Mouse (Mus musculus) heart, embryonic 16.5 days (tissue): ENCODE data around the gene Rflnb. TPM values are rescaled to one million over a fixed set of nuclear protein-coding genes. Genes with fewer than 3 reads are reported as not detected.

Source experiments
- ATAC-seq: fragments of 200-750 bp; cut with Nextera tagmentation; replicated peaks from 2 replicates; pipeline ENCODE4 v1.8.0; 2017; ENCODE audit warnings: moderate number of reproducible peaks; ENCODE audit not compliant: insufficient read depth, low FRiP score; ENCODE audit errors: extremely low read depth
- H3K27ac ChIP-seq: fragments of 300-500 bp; sonication (generic); 2 replicates; pipeline ENCODE4 v1.5.1; 2014; ENCODE audit warnings: mild to moderate bottlenecking, low read length, control low read depth, moderate library complexity
- H3K27me3 ChIP-seq: fragments of 300-500 bp; sonication (generic); 2 replicates; pipeline ENCODE4 v1.6.1; 2014; ENCODE audit warnings: low read length, mixed read lengths; ENCODE audit not compliant: control insufficient read depth, insufficient read depth
- H3K36me3 ChIP-seq: fragments of 300-500 bp; sonication (generic); 2 replicates; pipeline ENCODE4 v1.6.1; 2014; ENCODE audit not compliant: control insufficient read depth, insufficient read depth
- H3K4me1 ChIP-seq: fragments of 300-500 bp; sonication (generic); 2 replicates; pipeline ENCODE4 v1.6.1; 2014; ENCODE audit warnings: low read length, mixed read lengths; ENCODE audit not compliant: control insufficient read depth, insufficient read depth
- H3K4me2 ChIP-seq: fragments of 300-500 bp; sonication (generic); 2 replicates; pipeline ENCODE4 v1.6.1; 2014; ENCODE audit warnings: low read depth, mild to moderate bottlenecking, control low read depth, low read length
- H3K4me3 ChIP-seq: fragments of 300-500 bp; sonication (generic); 2 replicates; pipeline ENCODE4 v1.5.1; 2014; ENCODE audit warnings: mild to moderate bottlenecking, control low read depth, low read length
- H3K9ac ChIP-seq: fragments of 300-500 bp; sonication (generic); 2 replicates; pipeline ENCODE4 v1.6.1; 2014; ENCODE audit warnings: low read length, control low read depth
- H3K9me3 ChIP-seq: fragments of 300-500 bp; sonication (generic); replicated peaks from 2 replicates; pipeline ENCODE4 v1.6.1; 2016; ENCODE audit warnings: low read length; ENCODE audit not compliant: control insufficient read depth
- WGBS: fragments of 180-500 bp; shearing (Covaris S2); extraction: QIAGEN DNeasy Blood & Tissue Kit; methylation state at CpG from one replicate; pipeline ENCODE4 v1.1.7; 2014; 5-methylcytosine and 5-hydroxymethylcytosine counted together
- polyA plus RNA-seq: library from polyadenylated mRNA; unstranded; fragments of >200 nt; fragmentation: Nextera tagmentation; extraction: Ambion mirVana; gene quantifications from 2 replicates; pipeline ENCODE4 v1.2.1, GENCODE M21; 2015

The Rflnb gene
- polyA plus RNA-seq: 14.9 and 16.8 TPM in 2 replicates

DNA sequence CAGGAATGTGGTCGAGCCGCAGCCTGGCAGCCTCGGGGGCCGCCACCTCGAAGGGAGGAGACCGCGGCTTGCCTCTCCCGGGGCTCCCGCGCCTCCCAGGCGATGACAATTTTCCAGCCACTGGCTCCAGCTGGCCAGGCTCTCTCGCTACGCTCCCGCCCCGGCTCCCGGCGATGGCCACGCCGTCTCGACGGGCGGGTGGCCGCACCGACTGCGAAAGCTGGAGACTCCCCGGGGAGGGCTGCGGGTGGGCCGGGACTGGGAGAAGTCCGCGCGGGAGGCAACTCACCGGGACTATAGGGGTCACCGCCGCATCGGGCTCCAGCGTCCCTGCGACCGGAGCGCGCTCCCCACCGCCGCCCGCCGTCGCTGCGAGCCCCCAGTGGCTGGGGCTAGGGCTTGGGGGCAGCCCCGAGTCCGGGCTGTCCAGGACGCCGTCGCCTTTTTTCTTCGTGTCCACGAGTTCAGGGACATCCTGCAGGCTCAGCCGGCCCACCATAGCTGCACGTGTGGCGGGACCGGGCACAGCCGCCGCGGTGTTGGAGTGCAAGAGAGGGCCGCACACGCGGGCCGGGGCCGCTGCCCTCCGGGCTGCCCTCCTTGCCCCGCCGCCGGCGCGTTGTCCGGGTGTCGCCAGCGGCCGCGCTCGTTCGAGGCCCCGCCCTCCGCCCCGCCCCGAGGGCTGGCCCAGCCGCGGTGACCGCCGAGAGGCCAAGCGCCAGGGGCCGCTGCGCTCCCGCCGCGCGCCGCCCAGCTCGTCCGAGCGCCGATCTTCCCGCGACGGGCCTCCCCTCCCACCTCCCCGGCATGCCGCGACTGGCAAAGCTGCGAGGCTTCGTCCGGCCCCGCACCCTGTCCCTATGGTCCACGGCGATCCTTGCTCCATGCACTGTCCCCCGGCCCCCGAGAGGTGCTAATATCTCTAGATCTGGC is at the start of gene Rflnb:
Rflnb (minus strand) TSS at position 644 of the 933 bp plus-strand sequence.
- Histone ChIP-seq H3K4me3 (peak within 1 kb of the TSS; percentile 73), H3K9me3 (no peaks in the 10 kb centered on the region), H3K36me3 (no peaks in the 10 kb centered on the region), H3K4me1 (peaks cover 8% of the 10 kb centered on the region), H3K27me3 (no peaks in the 10 kb centered on the region; the same call in 1 of the 2 replicates), H3K4me2 (peak within 1 kb of the TSS; percentile 85), H3K27ac (peak within 1 kb of the TSS; percentile 57), H3K9ac (peak within 1 kb of the TSS; percentile 82)
- WGBS: 1% methylated on average over 97 of the region's 112 CpGs
- peak; percentile 97 for ATAC-seq

DNA sequence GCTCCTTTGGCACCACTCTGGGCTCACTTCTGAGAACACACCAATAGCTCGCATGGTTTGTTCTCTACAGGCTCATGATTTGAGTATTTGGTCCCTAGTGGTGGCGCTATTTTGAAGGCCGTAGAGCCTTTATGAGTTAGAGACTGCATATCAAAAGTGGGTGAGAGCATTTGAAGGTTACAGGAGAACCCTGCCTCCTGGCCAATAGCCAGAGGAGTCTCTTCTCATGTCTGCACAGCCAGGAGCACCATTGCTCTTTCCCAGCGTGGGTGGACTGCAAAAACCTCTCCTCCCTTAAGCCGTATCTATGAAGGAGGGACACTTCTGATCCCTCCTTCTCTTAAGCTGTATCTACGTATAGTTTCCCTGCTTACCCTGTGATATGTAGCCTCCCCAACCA is 49.8 kb upstream of the Rflnb start:
- Histone ChIP-seq H3K27ac (no peak overlapping the region), H3K27me3 (no peaks in the 10 kb centered on the region), H3K4me2 (no peak overlapping the region), H3K9me3 (no peaks in the 10 kb centered on the region), H3K4me1 (peaks cover 8% of the 10 kb centered on the region; the same call in 1 of the 2 replicates), H3K9ac (no peak overlapping the region), H3K4me3 (no peak overlapping the region), H3K36me3 (peaks cover 20% of the 10 kb centered on the region)
- WGBS: 77% methylated on average over 6 of the region's 6 CpGs
- ATAC-seq: no peak

DNA sequence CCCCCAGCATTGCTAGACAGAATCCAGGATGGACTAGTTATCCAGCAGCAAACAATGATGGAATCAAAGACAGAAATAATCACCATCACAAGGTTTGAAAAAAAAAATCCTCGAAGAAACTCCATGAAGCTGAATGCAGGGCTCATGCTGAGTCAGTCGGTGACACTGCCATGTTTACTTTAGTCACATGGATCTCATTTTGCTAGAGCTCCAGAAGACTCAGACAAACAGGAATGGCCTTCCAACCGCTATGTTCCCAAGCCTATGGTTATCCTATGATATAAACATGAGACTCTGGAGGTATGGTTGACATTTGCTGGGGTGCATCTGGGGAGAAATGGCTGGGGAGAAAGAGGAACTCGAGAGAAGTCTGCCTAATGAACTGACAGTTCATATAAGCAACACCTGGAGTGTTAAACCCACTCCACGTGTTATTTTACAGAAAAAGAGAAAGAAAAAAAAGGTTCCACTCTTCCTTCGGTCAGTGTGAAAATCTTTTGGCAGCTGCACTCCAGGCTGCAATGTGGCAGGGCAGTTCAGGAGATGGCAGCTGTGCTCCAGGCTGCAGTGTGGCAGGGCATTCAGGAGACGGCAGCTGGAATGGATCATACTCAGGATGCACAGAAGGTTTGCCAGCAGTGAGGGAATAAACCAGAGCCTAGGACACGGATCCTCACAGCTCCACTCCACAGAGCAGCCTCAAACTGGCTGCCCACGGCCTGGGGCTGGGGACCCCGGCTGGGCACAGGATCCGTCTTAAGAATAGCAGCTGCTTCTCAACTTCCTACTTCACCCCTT is 46.9 kb upstream of the Rflnb start:
- WGBS: 71% methylated on average over 11 of the region's 11 CpGs
- no peak overlapping the region for H3K27ac ChIP-seq

DNA sequence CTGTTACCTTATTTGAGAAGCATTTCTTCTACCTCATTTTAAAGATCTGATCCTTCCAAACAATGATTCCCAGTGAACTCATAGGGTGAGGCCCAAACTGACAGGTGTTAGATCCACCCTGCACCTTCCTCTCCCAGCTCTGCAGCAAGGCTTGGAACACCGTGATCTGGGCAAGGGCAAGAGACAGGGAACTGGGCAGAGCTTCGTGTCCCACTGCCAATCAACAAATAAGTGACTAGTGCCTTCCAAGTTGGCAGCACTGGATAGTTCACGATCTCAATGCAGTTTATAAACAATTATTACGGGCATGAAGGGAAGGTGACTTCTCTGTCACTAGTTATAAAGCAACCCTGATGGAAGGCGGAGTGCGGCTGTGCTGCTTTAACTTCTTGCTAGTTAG is 42.2 kb upstream of the Rflnb start:
- Histone ChIP-seq H3K27ac (no peak overlapping the region), H3K4me3 (no peak overlapping the region), H3K9me3 (no peaks in the 10 kb centered on the region), H3K36me3 (no peaks in the 10 kb centered on the region), H3K9ac (no peak overlapping the region), H3K4me1 (peaks cover 19% of the 10 kb centered on the region), H3K4me2 (no peak overlapping the region), H3K27me3 (no peaks in the 10 kb centered on the region)
- no peak for ATAC-seq
- WGBS: 82% methylated on average over 6 of the region's 6 CpGs

More for the DNA sequence above, 46.9 kb upstream of the Rflnb start:
- Histone ChIP-seq H3K36me3 (peaks cover 5% of the 10 kb centered on the region), H3K4me3 (no peak overlapping the region), H3K27me3 (no peaks in the 10 kb centered on the region), H3K4me1 (peaks cover 8% of the 10 kb centered on the region; the same call in 1 of the 2 replicates), H3K4me2 (no peak overlapping the region), H3K9me3 (no peaks in the 10 kb centered on the region), H3K9ac (no peak overlapping the region)
- no peak for ATAC-seq

DNA sequence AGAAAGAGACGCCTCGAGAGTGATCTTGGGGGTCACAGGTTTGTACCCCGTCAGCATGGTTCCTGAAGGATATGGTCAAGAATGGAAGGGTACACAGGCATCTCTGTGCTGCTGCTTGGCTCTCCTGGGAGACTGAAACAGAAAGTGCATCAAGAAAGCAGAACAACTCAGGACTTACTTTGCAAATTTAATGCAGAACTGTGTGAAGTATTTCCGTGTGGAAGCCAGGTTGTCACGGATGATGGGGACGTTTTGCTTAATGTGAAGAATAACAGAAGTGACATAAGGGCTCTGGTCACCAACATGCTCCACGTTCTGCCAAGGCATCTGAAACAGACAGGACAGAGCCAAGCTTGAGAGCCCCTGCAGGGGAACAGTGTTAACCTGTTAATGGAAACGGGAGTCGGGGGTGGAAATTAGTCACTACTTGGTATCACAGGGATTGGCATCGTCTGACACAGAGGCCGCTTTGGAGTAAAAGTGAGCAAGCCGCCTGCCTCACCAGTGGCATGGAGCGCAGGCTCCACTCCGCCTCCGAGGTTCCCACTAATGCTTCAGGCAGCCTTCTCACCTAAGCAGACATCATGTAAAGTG is 39.1 kb upstream of the Rflnb start:
- no peaks in the 10 kb centered on the region for H3K27me3 ChIP-seq
- no peak overlapping the region for H3K27ac ChIP-seq
- H3K4me1 ChIP-seq: peaks cover 15% of the 10 kb centered on the region
- no peak overlapping the region for H3K4me2 ChIP-seq
- WGBS: 79% methylated on average over 15 of the region's 15 CpGs
- H3K9me3 ChIP-seq: no peaks in the 10 kb centered on the region
- no peak for ATAC-seq
- peaks cover 4% of the 10 kb centered on the region; the same call in 1 of the 2 replicates for H3K36me3 ChIP-seq
- H3K9ac ChIP-seq: no peak overlapping the region
- no peak overlapping the region for H3K4me3 ChIP-seq

DNA sequence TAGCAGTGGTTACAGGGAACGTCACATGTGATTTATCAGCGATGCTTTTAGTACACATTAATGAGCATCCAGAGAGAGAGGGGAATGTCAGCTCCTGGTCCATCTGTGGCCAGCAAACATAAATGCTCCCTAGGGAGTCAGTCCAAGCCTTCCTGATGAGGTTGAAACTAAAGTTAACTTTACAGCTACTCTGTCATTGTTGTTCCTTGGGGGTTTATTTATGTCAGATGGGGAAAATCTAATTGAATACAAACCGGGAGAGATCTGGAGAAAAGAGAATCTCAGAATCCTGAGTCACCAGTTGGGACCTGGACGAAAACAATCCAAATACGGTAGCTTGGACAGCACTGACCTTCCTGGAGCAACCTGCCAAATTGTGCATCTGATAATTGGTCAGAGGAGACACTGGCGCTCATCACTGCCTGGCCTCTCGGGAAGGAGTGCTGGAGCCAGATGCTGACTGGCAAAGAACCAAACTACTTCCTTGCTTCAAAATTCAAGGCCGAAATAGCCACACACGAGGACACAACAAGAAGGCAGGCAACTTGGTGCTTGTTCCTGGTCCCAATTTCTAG is 38.0 kb upstream of the Rflnb start:
- Histone ChIP-seq H3K4me1 (peaks cover 15% of the 10 kb centered on the region), H3K4me3 (no peak overlapping the region), H3K9ac (no peak overlapping the region), H3K36me3 (peaks cover 4% of the 10 kb centered on the region; the same call in 1 of the 2 replicates), H3K27ac (no peak overlapping the region), H3K27me3 (no peaks in the 10 kb centered on the region), H3K4me2 (no peak overlapping the region), H3K9me3 (no peaks in the 10 kb centered on the region)
- WGBS: 59% methylated on average over 9 of the region's 9 CpGs
- no peak for ATAC-seq

DNA sequence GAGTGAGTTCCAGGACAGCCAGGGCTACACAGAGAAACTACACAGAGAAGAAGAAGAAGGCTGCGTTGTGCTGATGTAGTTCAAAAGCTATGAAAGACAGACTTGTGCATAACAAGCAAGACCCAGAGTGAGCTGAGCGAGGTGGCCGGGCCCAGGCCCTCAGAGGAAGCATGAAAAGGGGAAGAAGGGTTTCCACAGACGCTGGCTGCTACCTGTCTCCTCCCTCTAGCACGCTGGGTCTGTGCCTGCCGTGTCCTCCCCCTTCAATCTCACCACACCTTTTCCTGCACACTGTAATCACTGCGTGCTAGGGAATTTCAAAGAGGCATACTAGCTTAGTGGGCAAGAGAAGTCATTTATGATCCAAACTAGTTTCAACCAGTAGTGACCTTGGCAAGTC is 36.8 kb upstream of the Rflnb start:
- no peak for ATAC-seq
- no peak overlapping the region for H3K27ac ChIP-seq
- no peaks in the 10 kb centered on the region for H3K27me3 ChIP-seq
- no peaks in the 10 kb centered on the region for H3K9me3 ChIP-seq
- H3K4me1 ChIP-seq: peaks cover 17% of the 10 kb centered on the region
- H3K36me3 ChIP-seq: peaks cover 4% of the 10 kb centered on the region; the same call in 1 of the 2 replicates
- no peak overlapping the region for H3K4me3 ChIP-seq
- WGBS: 74% methylated on average over 7 of the region's 7 CpGs
- no peak overlapping the region for H3K9ac ChIP-seq
- H3K4me2 ChIP-seq: no peak overlapping the region

DNA sequence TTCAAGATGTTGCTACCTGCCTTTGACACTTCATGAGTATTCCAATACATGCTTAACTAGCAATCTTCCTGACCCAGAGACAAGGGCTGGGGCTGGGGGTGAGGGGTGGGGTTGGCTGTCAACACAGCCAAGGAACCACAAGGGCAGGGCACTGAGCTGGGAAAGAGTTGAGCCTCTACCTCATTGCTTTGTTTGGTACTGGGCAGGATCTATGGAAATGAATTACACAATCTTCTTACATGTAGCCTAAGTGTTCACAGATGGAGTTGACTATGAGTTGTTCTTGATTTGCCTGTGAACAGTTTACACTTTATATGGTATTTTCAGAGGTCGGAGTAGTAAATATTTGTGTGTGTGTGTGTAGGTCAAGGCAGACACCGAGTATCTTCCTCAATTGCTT is 33.3 kb upstream of the Rflnb start:
- no peak overlapping the region for H3K4me3 ChIP-seq
- no peak overlapping the region for H3K9ac ChIP-seq
- H3K27me3 ChIP-seq: no peaks in the 10 kb centered on the region
- peaks cover 13% of the 10 kb centered on the region for H3K4me1 ChIP-seq
- no peak overlapping the region for H3K4me2 ChIP-seq
- ATAC-seq: no peak
- no peak overlapping the region for H3K27ac ChIP-seq
- no peaks in the 10 kb centered on the region for H3K9me3 ChIP-seq
- H3K36me3 ChIP-seq: peaks cover 4% of the 10 kb centered on the region; the same call in 1 of the 2 replicates
- 91% methylated on average over 2 of the region's 2 CpGs for WGBS
